Mouse (Mus musculus) ES-Bruce4 (cell line): Measurements from ENCODE around the gene Herpud2. TPM values are rescaled to one million over a fixed set of nuclear protein-coding genes. Genes with fewer than 3 reads are reported as not detected.

Source experiments
- H3K27ac ChIP-seq: 2 replicates; pipeline ENCODE4 v1.5.1; 2012; ENCODE audit warnings: low read length, inconsistent platforms; ENCODE audit not compliant: insufficient read depth
- H3K27me3 ChIP-seq: 2 replicates; pipeline ENCODE4 v1.6.1; 2012; ENCODE audit warnings: mild to moderate bottlenecking, low read length, inconsistent platforms; ENCODE audit not compliant: control insufficient read depth, poor library complexity, insufficient read depth, severe bottlenecking
- H3K36me3 ChIP-seq: 2 replicates; pipeline ENCODE4 v1.6.1; 2012; ENCODE audit warnings: inconsistent platforms, mild to moderate bottlenecking, low read length, moderate library complexity; ENCODE audit not compliant: control insufficient read depth, poor library complexity, insufficient read depth, severe bottlenecking
- H3K4me1 ChIP-seq: one replicate; pipeline ENCODE4 v1.8.1; 2011; ENCODE audit warnings: low read length; ENCODE audit not compliant: control insufficient read depth, insufficient read depth
- H3K4me3 ChIP-seq: 2 replicates; pipeline ENCODE4 v1.5.1; 2011; ENCODE audit warnings: low read depth, mild to moderate bottlenecking, low read length
- H3K9ac ChIP-seq: 2 replicates; pipeline ENCODE4 v1.6.1; 2012; ENCODE audit warnings: low read depth, mild to moderate bottlenecking, inconsistent platforms; ENCODE audit not compliant: poor library complexity, severe bottlenecking
- H3K9me3 ChIP-seq: replicated peaks from 2 replicates; pipeline ENCODE4 v1.6.1; 2012; ENCODE audit warnings: mild to moderate bottlenecking, low read length, inconsistent platforms; ENCODE audit not compliant: control insufficient read depth, poor library complexity, insufficient read depth, severe bottlenecking
- CTCF ChIP-seq: IDR thresholded peaks from one replicate; pipeline ENCODE4 v1.8.1; 2011; ENCODE audit warnings: low read depth, low read length
- EP300 ChIP-seq: IDR thresholded peaks from 2 replicates; pipeline ENCODE4 v1.6.1; 2011; ENCODE audit warnings: low read depth, low read length; ENCODE audit not compliant: insufficient read depth
- POLR2A ChIP-seq: IDR thresholded peaks from one replicate; pipeline ENCODE4 v1.8.1; 2011; ENCODE audit warnings: low read length; ENCODE audit not compliant: insufficient read depth
- polyA plus RNA-seq: library from polyadenylated mRNA; stranded (reverse); fragments of >200 nt; gene quantifications from 2 replicates; pipeline ENCODE4 v1.2.4, GENCODE M21; 2011; ENCODE audit warnings: low read depth; ENCODE audit not compliant: missing spikeins, insufficient read depth, insufficient read length

Herpud2 gene
- polyA plus RNA-seq, 1 experiment = 40.7 TPM

GRCm38 (mm10) chr9:25142988-25143387, 8.6 kb downstream of the Herpud2 start:
- Histone ChIP-seq H3K4me1 (no peaks in the 10 kb centered on the region), H3K9ac (no peak overlapping the region), H3K27me3 (no peaks in the 10 kb centered on the region; the same call in 1 of the 2 replicates), H3K36me3 (no peaks in the 10 kb centered on the region), H3K4me3 (no peak overlapping the region), H3K27ac (no peak overlapping the region), H3K9me3 (no peaks in the 10 kb centered on the region)
- no peak for TF ChIP-seq CTCF

- Histone ChIP-seq H3K4me1 (no peaks in the 10 kb centered on the region), H3K4me3 (no peak overlapping the region), H3K9me3 (no peaks in the 10 kb centered on the region), H3K36me3 (no peaks in the 10 kb centered on the region), H3K9ac (no peak overlapping the region), H3K27me3 (no peaks in the 10 kb centered on the region; the same call in 1 of the 2 replicates), H3K27ac (no peak overlapping the region)
- TF ChIP-seq CTCF (no peak), EP300 (no peak), POLR2A (no peak)
These were observed 9.6 kb downstream of the Herpud2 start for GRCm38 (mm10) chr9:25142041-25142440.

- H3K36me3 ChIP-seq = no peaks in the 10 kb centered on the region
- H3K4me3 ChIP-seq = no peak overlapping the region
- no peaks in the 10 kb centered on the region for H3K4me1 ChIP-seq
- H3K27ac ChIP-seq = no peak overlapping the region
- no peaks in the 10 kb centered on the region for H3K9me3 ChIP-seq
- no peak overlapping the region for H3K9ac ChIP-seq
- H3K27me3 ChIP-seq = no peaks in the 10 kb centered on the region; the same call in 1 of the 2 replicates
- TF ChIP-seq POLR2A (no peak), EP300 (no peak), CTCF (no peak)
These were observed 11.3 kb downstream of the Herpud2 start for GRCm38 (mm10) chr9:25140330-25140729.

- H3K27ac ChIP-seq = no peak overlapping the region
- H3K4me3 ChIP-seq = no peak overlapping the region
- no peaks in the 10 kb centered on the region; the same call in 1 of the 2 replicates for H3K27me3 ChIP-seq
- H3K36me3 ChIP-seq = no peaks in the 10 kb centered on the region
- no peaks in the 10 kb centered on the region for H3K4me1 ChIP-seq
- H3K9ac ChIP-seq = no peak overlapping the region
- no peaks in the 10 kb centered on the region for H3K9me3 ChIP-seq
- TF ChIP-seq CTCF (no peak), EP300 (no peak), POLR2A (no peak)
These were observed 12.7 kb downstream of the Herpud2 start for GRCm38 (mm10) chr9:25138900-25139299.

GRCm38 (mm10) chr9:25132920-25133319, 18.7 kb downstream of the Herpud2 start:
- no peak for TF ChIP-seq CTCF
- TF ChIP-seq EP300 = no peak
- no peak for TF ChIP-seq POLR2A
- no peaks in the 10 kb centered on the region for H3K27me3 ChIP-seq
- H3K9ac ChIP-seq = no peak overlapping the region
- no peaks in the 10 kb centered on the region for H3K9me3 ChIP-seq
- no peak overlapping the region for H3K27ac ChIP-seq
- no peaks in the 10 kb centered on the region for H3K4me1 ChIP-seq
- no peaks in the 10 kb centered on the region; the same call in 1 of the 2 replicates for H3K36me3 ChIP-seq
- H3K4me3 ChIP-seq = no peak overlapping the region

GRCm38 (mm10) chr9:25132253-25132652, 19.4 kb downstream of the Herpud2 start:
- Histone ChIP-seq H3K9me3 (no peaks in the 10 kb centered on the region), H3K4me1 (no peaks in the 10 kb centered on the region), H3K4me3 (no peak overlapping the region), H3K27ac (no peak overlapping the region), H3K9ac (no peak overlapping the region), H3K27me3 (no peaks in the 10 kb centered on the region), H3K36me3 (no peaks in the 10 kb centered on the region; the same call in 1 of the 2 replicates)
- TF ChIP-seq CTCF (no peak), EP300 (no peak), POLR2A (no peak)
